Mouse (Mus musculus) embryonic facial prominence, embryonic 14.5 days (tissue): Measurements from ENCODE around the gene Srp9. TPM values are rescaled to one million over a fixed set of nuclear protein-coding genes. Genes with fewer than 3 reads are reported as not detected.

Source experiments
- ATAC-seq: fragments of 200-750 bp; cut with Nextera tagmentation; 2 replicates; pipeline ENCODE4 v1.8.0; 2017; ENCODE audit warnings: low read depth, moderate number of reproducible peaks, moderate TSS enrichment
- DNase-seq: peaks from one replicate; pipeline ENCODE4 v3.0.0-alpha.2; 2015; ENCODE audit warnings: low spot score
- H3K27ac ChIP-seq: fragments of 300-500 bp; sonication (generic); replicated peaks from 2 replicates; pipeline ENCODE4 v1.5.1; 2014; ENCODE audit warnings: low read depth, mild to moderate bottlenecking, low read length, moderate library complexity
- H3K27me3 ChIP-seq: fragments of 300-500 bp; sonication (generic); replicated peaks from 2 replicates; pipeline ENCODE4 v1.6.1; 2014; ENCODE audit warnings: low read length; ENCODE audit not compliant: control insufficient read depth, insufficient read depth
- H3K36me3 ChIP-seq: fragments of 300-500 bp; sonication (generic); 2 replicates; pipeline ENCODE4 v1.6.1; 2014; ENCODE audit warnings: low read length, mixed read lengths; ENCODE audit not compliant: control insufficient read depth, insufficient read depth
- H3K4me1 ChIP-seq: fragments of 300-500 bp; sonication (generic); 2 replicates; pipeline ENCODE4 v1.6.1; 2014; ENCODE audit warnings: antibody characterized with exemption, low read length; ENCODE audit not compliant: control insufficient read depth, insufficient read depth
- H3K4me2 ChIP-seq: fragments of 300-500 bp; sonication (generic); 2 replicates; pipeline ENCODE4 v1.6.1; 2014; ENCODE audit warnings: low read depth, mild to moderate bottlenecking, low read length, moderate library complexity, mixed read lengths
- H3K4me3 ChIP-seq: fragments of 300-500 bp; sonication (generic); 2 replicates; pipeline ENCODE4 v1.5.1; 2014; ENCODE audit warnings: low read depth, mild to moderate bottlenecking, low read length
- H3K9ac ChIP-seq: fragments of 300-500 bp; sonication (generic); 2 replicates; pipeline ENCODE4 v1.6.1; 2014; ENCODE audit warnings: low read depth, mild to moderate bottlenecking, low read length, moderate library complexity, mixed read lengths
- H3K9me3 ChIP-seq: fragments of 300-500 bp; sonication (generic); 2 replicates; pipeline ENCODE4 v1.6.1; 2016; ENCODE audit warnings: low read length; ENCODE audit not compliant: control insufficient read depth
- WGBS: fragments of 180-500 bp; shearing (Covaris S2); extraction: QIAGEN DNeasy Blood & Tissue Kit; methylation state at CpG from one replicate; pipeline ENCODE4 v1.1.7; 2014; 5-methylcytosine and 5-hydroxymethylcytosine counted together
- polyA plus RNA-seq: library from polyadenylated mRNA; unstranded; fragments of >200 nt; fragmentation: Nextera tagmentation; extraction: Ambion mirVana; gene quantifications from 2 replicates; pipeline ENCODE4 v1.2.1, GENCODE M21; 2014

The Srp9 gene
- polyA plus RNA-seq, 1 experiment from 2014 or later: 175 TPM

GRCm38 (mm10) chr1:182110708-182111385 is 13.7 kb upstream of the Srp9 start:
- Histone ChIP-seq H3K27ac (no peak overlapping the region), H3K4me2 (no peak overlapping the region), H3K27me3 (no peaks in the 10 kb centered on the region), H3K4me1 (peaks cover 38% of the 10 kb centered on the region), H3K4me3 (no peak overlapping the region), H3K9ac (no peak overlapping the region), H3K9me3 (no peaks in the 10 kb centered on the region), H3K36me3 (no peaks in the 10 kb centered on the region)
- peak; percentile 71 for DNase-seq
- ATAC-seq: peak; percentile 38; the same call in 1 of the 2 replicates
- 50% methylated on average over 15 of the region's 15 CpGs for WGBS

DNA sequence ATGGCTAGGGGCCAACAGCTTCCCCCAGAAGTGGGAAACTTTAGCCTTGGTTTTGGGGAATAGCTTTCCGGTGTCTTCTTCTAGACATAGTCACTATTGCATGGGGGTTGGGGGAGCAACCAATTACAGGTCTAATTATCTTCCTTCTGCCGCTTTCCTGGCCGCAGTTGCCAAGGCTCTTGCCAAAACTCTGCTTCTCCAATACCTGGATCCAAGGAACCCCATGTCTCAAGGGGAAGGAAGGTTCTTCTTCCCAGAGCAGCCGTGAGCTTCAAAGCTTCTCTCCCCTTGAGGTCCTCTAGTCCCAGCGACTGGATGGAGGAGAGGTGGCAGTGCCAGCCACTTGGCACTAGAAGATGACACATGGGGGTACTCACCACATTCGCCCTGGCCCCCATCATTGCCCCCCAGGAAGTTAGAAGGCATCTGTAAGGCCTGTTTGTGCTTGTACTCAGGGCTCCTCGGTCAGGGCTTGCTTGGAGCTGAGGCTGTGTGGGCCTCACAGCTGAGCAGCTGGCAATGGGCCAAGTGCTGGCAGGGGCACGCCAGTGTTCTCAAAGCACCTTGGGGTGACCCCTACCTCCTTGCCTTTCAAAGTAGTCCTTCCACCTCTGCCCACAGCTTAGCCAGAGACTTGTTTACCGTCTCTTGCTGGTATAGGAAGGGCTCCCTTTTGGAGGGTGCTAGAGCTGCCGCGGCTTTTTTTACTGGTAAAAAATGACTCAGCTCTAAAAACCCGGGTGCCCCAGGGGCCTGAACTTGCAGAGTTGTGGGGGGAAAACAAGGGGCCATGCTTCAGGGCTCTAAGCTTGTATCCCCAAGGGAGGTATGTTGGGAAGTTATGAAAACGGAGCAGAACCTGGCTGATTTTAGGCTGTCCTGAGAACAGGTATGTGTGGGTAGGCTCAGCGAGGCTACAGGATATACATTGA is 12.9 kb upstream of the Srp9 start:
- Histone ChIP-seq H3K27me3 (no peaks in the 10 kb centered on the region), H3K4me1 (peaks cover 38% of the 10 kb centered on the region), H3K36me3 (no peaks in the 10 kb centered on the region), H3K9ac (no peak overlapping the region; the same call in 1 of the 2 replicates), H3K4me3 (no peak overlapping the region), H3K27ac (no peak overlapping the region), H3K9me3 (no peaks in the 10 kb centered on the region), H3K4me2 (no peak overlapping the region)
- WGBS: 50% methylated on average over 14 of the region's 14 CpGs
- ATAC-seq: no peak; the same call in 1 of the 2 replicates
- no peak for DNase-seq

DNA sequence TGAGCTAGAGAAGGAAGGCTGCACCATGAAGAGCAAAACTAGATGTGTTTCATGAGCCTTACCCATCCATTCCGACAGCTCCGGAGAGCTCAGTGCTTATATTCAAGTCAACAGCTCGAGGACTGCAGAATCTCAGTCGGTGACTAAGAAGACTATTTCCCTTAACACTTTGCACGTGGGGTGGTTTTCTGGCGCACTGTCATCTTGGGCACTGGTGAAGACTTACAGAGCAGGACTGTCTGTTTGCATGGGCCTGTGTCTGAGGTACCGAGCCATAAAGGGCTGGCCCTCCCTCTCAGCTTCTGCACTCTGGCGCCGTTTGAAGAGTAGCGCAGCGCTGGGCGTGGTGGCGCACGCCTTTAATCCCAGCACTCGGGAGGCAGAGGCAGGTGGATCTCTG is 12.2 kb upstream of the Srp9 start:
- no peak for DNase-seq
- Histone ChIP-seq H3K4me1 (peaks cover 38% of the 10 kb centered on the region), H3K9me3 (no peaks in the 10 kb centered on the region), H3K36me3 (no peaks in the 10 kb centered on the region), H3K27me3 (no peaks in the 10 kb centered on the region), H3K27ac (no peak overlapping the region), H3K4me2 (no peak overlapping the region), H3K4me3 (no peak overlapping the region), H3K9ac (no peak overlapping the region)
- no peak for ATAC-seq
- 87% methylated on average over 15 of the region's 15 CpGs for WGBS

DNA sequence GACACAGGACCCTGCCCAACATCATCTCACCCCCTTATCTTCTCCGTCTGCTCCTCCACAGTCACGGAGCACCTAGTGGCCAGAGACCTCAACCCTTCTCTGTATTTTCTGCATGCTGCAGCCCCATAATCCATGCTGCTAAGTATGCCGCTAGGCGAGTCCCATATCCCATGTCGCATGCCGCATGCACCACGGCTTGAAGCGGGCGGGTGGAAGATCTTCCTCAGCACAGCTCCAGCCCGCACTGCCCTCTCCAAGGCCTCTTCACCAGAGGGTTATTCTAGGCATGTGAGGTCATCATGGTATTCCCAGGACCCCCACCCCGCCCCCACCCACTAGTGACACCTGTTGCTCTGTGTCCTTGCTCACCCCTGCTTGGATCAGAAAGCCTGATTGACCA is 11.4 kb upstream of the Srp9 start:
- Histone ChIP-seq H3K4me2 (no peak overlapping the region), H3K4me1 (peaks cover 38% of the 10 kb centered on the region), H3K9ac (no peak overlapping the region), H3K9me3 (no peaks in the 10 kb centered on the region), H3K4me3 (no peak overlapping the region), H3K27ac (no peak overlapping the region), H3K36me3 (no peaks in the 10 kb centered on the region), H3K27me3 (no peaks in the 10 kb centered on the region)
- no peak for ATAC-seq
- WGBS: 82% methylated on average over 11 of the region's 11 CpGs
- no peak for DNase-seq

- Histone ChIP-seq H3K27ac (no peak overlapping the region), H3K36me3 (no peaks in the 10 kb centered on the region), H3K9me3 (no peaks in the 10 kb centered on the region), H3K4me2 (peak overlapping the region; percentile 16; the same call in 1 of the 2 replicates), H3K9ac (no peak overlapping the region), H3K4me3 (no peak overlapping the region), H3K27me3 (no peaks in the 10 kb centered on the region), H3K4me1 (peaks cover 33% of the 10 kb centered on the region)
- ATAC-seq: peak; percentile 34; the same call in 1 of the 2 replicates
- DNase-seq: no peak
- 15% methylated on average over 19 of the region's 19 CpGs for WGBS
Measured at GRCm38 (mm10) chr1:182113587-182114500, 10.7 kb upstream of the Srp9 start.

DNA sequence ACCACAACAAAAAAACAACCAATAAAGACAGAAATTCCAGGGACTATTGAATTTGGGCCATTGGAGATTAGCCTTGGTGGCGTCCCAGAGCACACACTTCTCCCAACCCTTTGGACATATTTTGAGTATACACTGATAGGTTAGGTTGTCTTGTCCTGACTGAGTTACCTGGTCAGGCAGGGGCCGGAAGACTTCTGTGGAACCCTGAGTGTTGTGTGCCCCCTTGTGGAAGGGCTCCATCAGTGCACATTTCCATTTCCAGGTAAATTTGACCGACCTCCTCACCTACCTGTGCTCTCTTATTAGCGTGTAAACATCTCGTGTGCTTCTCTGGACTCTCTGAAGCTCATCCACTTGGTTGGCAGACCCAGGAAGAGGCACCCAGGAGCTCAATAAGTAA is 9.3 kb upstream of the Srp9 start:
- ATAC-seq (no peak), DNase-seq (no peak)
- no peaks in the 10 kb centered on the region for H3K9me3 ChIP-seq
- H3K4me3 ChIP-seq: no peak overlapping the region
- no peaks in the 10 kb centered on the region for H3K27me3 ChIP-seq
- no peaks in the 10 kb centered on the region for H3K36me3 ChIP-seq
- WGBS: 17% methylated on average over 5 of the region's 5 CpGs
- 0 out of 2 replicates have a peak overlapping the region, but pooled peaks have one; percentile 18 for H3K27ac ChIP-seq
- H3K9ac ChIP-seq: no peak overlapping the region
- H3K4me2 ChIP-seq: no peak overlapping the region
- peaks cover 33% of the 10 kb centered on the region for H3K4me1 ChIP-seq

DNA sequence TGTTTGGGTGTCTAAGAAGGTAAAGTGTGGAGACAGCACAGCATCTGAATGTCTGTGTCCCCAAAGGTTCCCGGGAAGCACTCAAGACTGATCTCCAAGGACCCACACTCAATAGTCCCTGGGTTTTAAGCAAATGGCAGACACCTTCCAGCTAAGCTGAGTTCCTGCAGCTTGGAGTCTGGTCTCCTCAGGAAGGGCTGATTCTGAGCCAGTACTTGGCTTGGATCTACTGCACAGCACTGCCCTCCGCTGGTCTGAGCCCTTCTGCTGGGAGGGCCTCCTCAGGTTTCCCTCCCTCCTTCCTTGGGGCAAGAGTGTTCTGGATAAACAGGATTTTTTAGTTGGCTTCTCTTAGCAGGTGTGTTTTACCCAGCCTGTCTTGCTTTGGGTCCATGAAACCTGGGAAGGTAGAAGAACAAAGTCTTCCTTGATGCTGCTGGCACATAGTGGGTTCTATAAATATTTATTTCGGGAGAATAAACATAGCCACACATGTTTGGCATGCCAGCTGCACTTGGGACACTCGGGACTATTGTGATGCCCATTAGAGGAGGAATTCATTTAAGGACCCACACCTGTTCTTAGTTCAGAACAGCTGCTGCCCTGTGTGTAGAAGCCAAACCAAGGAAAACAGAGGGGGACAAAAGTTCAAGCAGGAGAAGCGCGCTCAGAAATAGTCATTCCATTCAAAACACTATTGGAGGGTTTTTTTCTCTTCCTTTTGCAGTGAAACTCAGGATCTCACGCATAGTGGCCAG is 8.7 kb upstream of the Srp9 start:
- no peaks in the 10 kb centered on the region for H3K27me3 ChIP-seq
- H3K36me3 ChIP-seq: no peaks in the 10 kb centered on the region
- H3K27ac ChIP-seq: 0 out of 2 replicates have a peak overlapping the region, but pooled peaks have one; percentile 18
- H3K9ac ChIP-seq: no peak overlapping the region
- H3K4me3 ChIP-seq: no peak overlapping the region
- no peaks in the 10 kb centered on the region for H3K9me3 ChIP-seq
- WGBS: 33% methylated on average over 7 of the region's 7 CpGs
- peaks cover 28% of the 10 kb centered on the region for H3K4me1 ChIP-seq
- H3K4me2 ChIP-seq: no peak overlapping the region
- DNase-seq: peak; percentile 92
- peak; percentile 82 for ATAC-seq
